Mouse (Mus musculus) lung, embryonic 16.5 days (tissue): ENCODE measurements at regions not wholly inside any gene's neighbourhood (a gene's known extent, or its start where the extent isn't known, plus 50 kb on each side); places are given as distances from the start of the nearest gene placed in this dataset.
A peak's percentile ranks its signal among the peaks of the same experiment; 100 is the strongest.

Experiments
- ATAC-seq: fragments of 200-750 bp; cut with Nextera tagmentation; 2 replicates; pipeline ENCODE4 v1.8.0; 2017; ENCODE audit warnings: low read depth, mild to moderate bottlenecking, moderate library complexity
- H3K27ac ChIP-seq: fragments of 300-500 bp; sonication (generic); 2 replicates; pipeline ENCODE4 v1.5.1; 2014; ENCODE audit warnings: mild to moderate bottlenecking, control low read depth, low read length
- H3K27me3 ChIP-seq: fragments of 300-500 bp; sonication (generic); 2 replicates; pipeline ENCODE4 v1.6.1; 2014; ENCODE audit warnings: low read depth, low read length, mixed read lengths; ENCODE audit not compliant: control insufficient read depth, insufficient read depth
- H3K36me3 ChIP-seq: fragments of 300-500 bp; sonication (generic); 2 replicates; pipeline ENCODE4 v1.6.1; 2014; ENCODE audit warnings: low read length; ENCODE audit not compliant: control insufficient read depth, insufficient read depth
- H3K4me1 ChIP-seq: fragments of 300-500 bp; sonication (generic); replicated peaks from 2 replicates; pipeline ENCODE4 v1.6.1; 2014; ENCODE audit warnings: low read length, mixed read lengths; ENCODE audit not compliant: control insufficient read depth, insufficient read depth
- H3K4me2 ChIP-seq: fragments of 300-500 bp; sonication (generic); 2 replicates; pipeline ENCODE4 v1.6.1; 2014; ENCODE audit warnings: low read depth, low read length, control low read depth
- H3K4me3 ChIP-seq: fragments of 300-500 bp; sonication (generic); 2 replicates; pipeline ENCODE4 v1.5.1; 2014; ENCODE audit warnings: mild to moderate bottlenecking, low read length, control low read depth
- H3K9ac ChIP-seq: fragments of 300-500 bp; sonication (generic); 2 replicates; pipeline ENCODE4 v1.6.1; 2014; ENCODE audit warnings: low read length, control low read depth
- H3K9me3 ChIP-seq: fragments of 300-500 bp; sonication (generic); 2 replicates; pipeline ENCODE4 v1.6.1; 2016; ENCODE audit warnings: low read length; ENCODE audit not compliant: control insufficient read depth
- WGBS: fragments of 180-500 bp; shearing (Covaris S2); extraction: QIAGEN DNeasy Blood & Tissue Kit; methylation state at CpG from one replicate; pipeline ENCODE4 v1.1.7; 2014; 5-methylcytosine and 5-hydroxymethylcytosine counted together

GRCm38 (mm10) chr2:178838571-178838970 is 408.2 kb downstream of the Cdh26 start:
- no peaks in the 10 kb centered on the region for H3K4me1 ChIP-seq
- no peak overlapping the region for H3K9ac ChIP-seq
- WGBS, result 18% methylated on average over 6 of the region's 6 CpGs
- no peak overlapping the region for H3K4me3 ChIP-seq
- H3K27me3 ChIP-seq, result no peaks in the 10 kb centered on the region
- no peaks in the 10 kb centered on the region for H3K9me3 ChIP-seq
- no peak overlapping the region for H3K4me2 ChIP-seq
- no peak for ATAC-seq
- H3K36me3 ChIP-seq, result no peaks in the 10 kb centered on the region
- no peak overlapping the region for H3K27ac ChIP-seq

GRCm38 (mm10) chr2:178840975-178841374 is 410.6 kb downstream of the Cdh26 start:
- H3K4me2 ChIP-seq, result no peak overlapping the region

GRCm38 (mm10) chr2:178842595-178842994 is 412.3 kb downstream of the Cdh26 start:
- Histone ChIP-seq H3K27ac (no peak overlapping the region), H3K4me3 (no peak overlapping the region), H3K9ac (no peak overlapping the region), H3K4me1 (no peaks in the 10 kb centered on the region), H3K9me3 (no peaks in the 10 kb centered on the region), H3K27me3 (no peaks in the 10 kb centered on the region), H3K4me2 (no peak overlapping the region), H3K36me3 (no peaks in the 10 kb centered on the region)
- 50% methylated on average over 12 of the region's 12 CpGs for WGBS
- ATAC-seq, result no peak

More at GRCm38 (mm10) chr2:178840975-178841374, 410.6 kb downstream of the Cdh26 start:
- 0 out of 2 replicates have a peak, but pooled peaks have one; percentile 12 for ATAC-seq
- H3K4me3 ChIP-seq, result no peak overlapping the region
- H3K9me3 ChIP-seq, result no peaks in the 10 kb centered on the region
- no peak overlapping the region for H3K27ac ChIP-seq
- H3K27me3 ChIP-seq, result no peaks in the 10 kb centered on the region
- no peaks in the 10 kb centered on the region for H3K4me1 ChIP-seq
- 17% methylated on average over 2 of the region's 2 CpGs for WGBS
- no peak overlapping the region for H3K9ac ChIP-seq
- H3K36me3 ChIP-seq, result no peaks in the 10 kb centered on the region

GRCm38 (mm10) chr2:178843458-178843857 is 413.1 kb downstream of the Cdh26 start:
- WGBS, result 77% methylated on average over 3 of the region's 3 CpGs
- Histone ChIP-seq H3K9ac (no peak overlapping the region), H3K4me3 (no peak overlapping the region), H3K27ac (no peak overlapping the region), H3K9me3 (no peaks in the 10 kb centered on the region), H3K27me3 (no peaks in the 10 kb centered on the region), H3K4me2 (no peak overlapping the region), H3K4me1 (no peaks in the 10 kb centered on the region), H3K36me3 (no peaks in the 10 kb centered on the region)
- no peak for ATAC-seq

- Histone ChIP-seq H3K4me2 (no peak overlapping the region), H3K27ac (no peak overlapping the region), H3K36me3 (no peaks in the 10 kb centered on the region), H3K27me3 (no peaks in the 10 kb centered on the region), H3K4me1 (no peaks in the 10 kb centered on the region), H3K4me3 (no peak overlapping the region), H3K9ac (no peak overlapping the region), H3K9me3 (no peaks in the 10 kb centered on the region)
- 81% methylated on average over 4 of the region's 4 CpGs for WGBS
- ATAC-seq, result no peak
These were observed 414.2 kb downstream of the Cdh26 start for GRCm38 (mm10) chr2:178844561-178844960.

- Histone ChIP-seq H3K27ac (no peak overlapping the region), H3K9me3 (no peaks in the 10 kb centered on the region), H3K27me3 (no peaks in the 10 kb centered on the region), H3K4me2 (no peak overlapping the region), H3K4me3 (no peak overlapping the region), H3K36me3 (no peaks in the 10 kb centered on the region), H3K4me1 (no peaks in the 10 kb centered on the region), H3K9ac (no peak overlapping the region)
- 79% methylated on average over 10 of the region's 10 CpGs for WGBS
- ATAC-seq, result no peak
These were observed 420.0 kb downstream of the Cdh26 start for GRCm38 (mm10) chr2:178850320-178850719.

GRCm38 (mm10) chr2:178850769-178851168 is 420.4 kb downstream of the Cdh26 start:
- no peaks in the 10 kb centered on the region for H3K9me3 ChIP-seq
- H3K36me3 ChIP-seq, result no peaks in the 10 kb centered on the region
- WGBS, result 83% methylated on average over 11 of the region's 11 CpGs
- H3K4me2 ChIP-seq, result no peak overlapping the region
- no peak for ATAC-seq
- H3K4me1 ChIP-seq, result no peaks in the 10 kb centered on the region
- H3K27ac ChIP-seq, result no peak overlapping the region
- no peak overlapping the region for H3K9ac ChIP-seq
- H3K4me3 ChIP-seq, result no peak overlapping the region
- H3K27me3 ChIP-seq, result no peaks in the 10 kb centered on the region

GRCm38 (mm10) chr2:178854012-178854411 is 423.7 kb downstream of the Cdh26 start:
- Histone ChIP-seq H3K36me3 (no peaks in the 10 kb centered on the region), H3K27me3 (no peaks in the 10 kb centered on the region), H3K9me3 (no peaks in the 10 kb centered on the region), H3K4me3 (no peak overlapping the region), H3K4me1 (no peaks in the 10 kb centered on the region), H3K9ac (no peak overlapping the region), H3K4me2 (no peak overlapping the region), H3K27ac (no peak overlapping the region)
- ATAC-seq, result no peak
- WGBS, result 59% methylated on average over 1 of the region's 1 CpGs

GRCm38 (mm10) chr2:178854760-178855159 is 424.4 kb downstream of the Cdh26 start:
- WGBS, result 29% methylated on average over 2 of the region's 2 CpGs

GRCm38 (mm10) chr2:178862620-178863019 is 432.3 kb downstream of the Cdh26 start:
- no peak for ATAC-seq
- Histone ChIP-seq H3K36me3 (no peaks in the 10 kb centered on the region), H3K4me2 (no peak overlapping the region), H3K9ac (no peak overlapping the region), H3K4me3 (no peak overlapping the region), H3K27me3 (no peaks in the 10 kb centered on the region), H3K27ac (no peak overlapping the region), H3K9me3 (no peaks in the 10 kb centered on the region), H3K4me1 (no peaks in the 10 kb centered on the region)

More at GRCm38 (mm10) chr2:178854760-178855159, 424.4 kb downstream of the Cdh26 start:
- no peaks in the 10 kb centered on the region for H3K4me1 ChIP-seq
- H3K27ac ChIP-seq, result no peak overlapping the region
- H3K36me3 ChIP-seq, result no peaks in the 10 kb centered on the region
- H3K4me2 ChIP-seq, result no peak overlapping the region
- no peak overlapping the region for H3K4me3 ChIP-seq
- H3K27me3 ChIP-seq, result no peaks in the 10 kb centered on the region
- ATAC-seq, result no peak
- H3K9ac ChIP-seq, result no peak overlapping the region
- no peaks in the 10 kb centered on the region for H3K9me3 ChIP-seq
